Comparison of ENCODE assay signal across 8 mouse cellular contexts in genomic region chr2:174532671-174533363, GRCm38 (mm10). TPM values are rescaled to one million over a fixed set of nuclear protein-coding genes. Genes with fewer than 3 reads are reported as not detected.
A peak's percentile ranks its signal among the peaks of the same experiment; 100 is the strongest.
DNase-seq lines count a peak whose midpoint lies in the region; ATAC-seq and TF ChIP-seq lines count a peak whose summit lies in the region.

No protein-coding gene starts in this region.

- no peak overlapping the region for H3K4me2 ChIP-seq in liver, embryonic 12.5 days
- H3K4me2 ChIP-seq in forebrain, embryonic 16.5 days (ENCODE audit: low read length) = no peak overlapping the region

- no peak for ATAC-seq in liver, embryonic 12.5 days
- peak; percentile 65; the same call in 1 of the 2 replicates for ATAC-seq in forebrain, embryonic 16.5 days
- ATAC-seq in erythroblast, adult 5-6 weeks (replicated peaks; ENCODE audit: low FRiP score, poor library complexity, severe bottlenecking) = no peak

- peak; percentile 18; the same call in 1 of the 2 replicates for TF ChIP-seq CTCF in bone marrow, adult 2 months (IDR thresholded peaks at IDR 0.05; ENCODE audit: control insufficient read depth, insufficient read depth, low read length)

- H3K4me3 ChIP-seq in liver, embryonic 12.5 days = no peak overlapping the region
- no peak overlapping the region for H3K4me3 ChIP-seq in bone marrow, adult 2 months (replicated peaks; ENCODE audit: control insufficient read depth, low read depth, low read length)
- H3K4me3 ChIP-seq in forebrain, embryonic 16.5 days (replicated peaks; ENCODE audit: low read length) = no peak overlapping the region

- TF ChIP-seq POLR2A in bone marrow, adult 2 months (IDR thresholded peaks at IDR 0.05; ENCODE audit: borderline replicate concordance, control insufficient read depth, low read depth, low read length) = no peak

- no peaks in the 10 kb centered on the region for H3K36me3 ChIP-seq in liver, embryonic 12.5 days
- H3K36me3 ChIP-seq in forebrain, embryonic 16.5 days (ENCODE audit: control insufficient read depth, insufficient read depth) = no peaks in the 10 kb centered on the region

- H3K27me3 ChIP-seq in liver, embryonic 12.5 days (replicated peaks) = no peaks in the 10 kb centered on the region
- no peaks in the 10 kb centered on the region for H3K27me3 ChIP-seq in forebrain, embryonic 16.5 days (replicated peaks; ENCODE audit: control insufficient read depth, insufficient read depth, low read length)

- H3K4me1 ChIP-seq in liver, embryonic 12.5 days = no peaks in the 10 kb centered on the region
- H3K4me1 ChIP-seq in bone marrow, adult 2 months (ENCODE audit: control insufficient read depth, insufficient read depth, low read length) = no peaks in the 10 kb centered on the region
- H3K4me1 ChIP-seq in forebrain, embryonic 16.5 days (replicated peaks; ENCODE audit: control insufficient read depth, insufficient read depth, low read length) = no peaks in the 10 kb centered on the region

- DNase-seq in liver = peak; percentile 20
- peak; percentile 57 for DNase-seq in kidney, postnatal 10 days
- DNase-seq in lung, postnatal 10 days = peak; percentile 50
- DNase-seq in right cerebral cortex, postnatal 36 days (ENCODE audit: low spot score in 2 of 2) = peak; percentile 9 to 12

- no peak overlapping the region for H3K27ac ChIP-seq in liver, embryonic 12.5 days
- no peak overlapping the region for H3K27ac ChIP-seq in bone marrow, adult 2 months (ENCODE audit: control insufficient read depth, insufficient read depth, low read depth, low read length, poor library complexity)
- H3K27ac ChIP-seq in forebrain, embryonic 16.5 days (ENCODE audit: low read length) = no peak overlapping the region

- WGBS in liver, embryonic 12.5 days (ENCODE audit: insufficient replicate concordance) = 58% methylated on average over 12 of the region's 12 CpGs
- 61% methylated on average over 12 of the region's 12 CpGs for WGBS in bone marrow, adult 2 months
- 62% methylated on average over 12 of the region's 12 CpGs for WGBS in forebrain, embryonic 16.5 days

- H3K9ac ChIP-seq in liver, embryonic 12.5 days = no peak overlapping the region
- H3K9ac ChIP-seq in forebrain, embryonic 16.5 days (replicated peaks; ENCODE audit: low read depth, low read length) = no peak overlapping the region

- H3K9me3 ChIP-seq in liver, embryonic 12.5 days (replicated peaks) = no peaks in the 10 kb centered on the region
- H3K9me3 ChIP-seq in forebrain, embryonic 16.5 days (ENCODE audit: control insufficient read depth, low read length) = no peaks in the 10 kb centered on the region

RNA-seq across cellular contexts. Expression of gene Prelid3b, which starts 59.9 kb away (rescaled TPM):
- 113 and 115 TPM in 2 replicates for polyA plus RNA-seq in liver, embryonic 12.5 days (2016; fragmentation: Nextera tagmentation; extraction: Ambion mirVana)
- polyA plus RNA-seq in bone marrow, adult 2 months (2011; ENCODE audit: insufficient read depth, insufficient read length, low replicate concordance, missing spikeins) = 46.1 and 55.5 TPM in 2 replicates
- polyA plus RNA-seq in forebrain, embryonic 16.5 days (2015; fragmentation: Nextera tagmentation; extraction: Ambion mirVana) = 120 and 121 TPM in 2 replicates
- 30.3 and 40.0 TPM in 2 replicates for total RNA-seq in erythroblast, adult 5-6 weeks (2015; ENCODE audit: low replicate concordance)
- total RNA-seq in erythroblast, adult 5-6 weeks (2017; ENCODE audit: low replicate concordance) = 44.6 and 48.1 TPM in 2 replicates
